Mouse (Mus musculus) liver, embryonic 16.5 days (tissue): ENCODE data around the gene Sypl. TPM values are rescaled to one million over a fixed set of nuclear protein-coding genes. Genes with fewer than 3 reads are reported as not detected.
A peak's percentile ranks its signal among the peaks of the same experiment; 100 is the strongest.

Experiments used
- ATAC-seq: fragments of 200-750 bp; cut with Nextera tagmentation; 2 replicates; pipeline ENCODE4 v1.8.0; 2017; ENCODE audit warnings: low read depth, mild to moderate bottlenecking, moderate number of reproducible peaks, moderate library complexity
- H3K27ac ChIP-seq: fragments of 300-500 bp; sonication (generic); 2 replicates; pipeline ENCODE4 v1.5.1; 2014; ENCODE audit warnings: mild to moderate bottlenecking, low read length
- H3K27me3 ChIP-seq: fragments of 300-500 bp; sonication (generic); 2 replicates; pipeline ENCODE4 v1.6.1; 2014; ENCODE audit warnings: low read depth, low read length, mixed read lengths; ENCODE audit not compliant: control insufficient read depth, insufficient read depth
- H3K36me3 ChIP-seq: fragments of 300-500 bp; sonication (generic); 2 replicates; pipeline ENCODE4 v1.6.1; 2014; ENCODE audit warnings: mild to moderate bottlenecking; ENCODE audit not compliant: control insufficient read depth, insufficient read depth
- H3K4me1 ChIP-seq: fragments of 300-500 bp; sonication (generic); 2 replicates; pipeline ENCODE4 v1.6.1; 2014; ENCODE audit warnings: low read depth, low read length, mixed read lengths; ENCODE audit not compliant: control insufficient read depth
- H3K4me2 ChIP-seq: fragments of 300-500 bp; sonication (generic); 2 replicates; pipeline ENCODE4 v1.6.1; 2014; ENCODE audit warnings: low read depth, low read length, mixed read lengths
- H3K4me3 ChIP-seq: fragments of 300-500 bp; sonication (generic); 2 replicates; pipeline ENCODE4 v1.5.1; 2014; ENCODE audit warnings: low read depth, mild to moderate bottlenecking, low read length
- H3K9ac ChIP-seq: fragments of 300-500 bp; sonication (generic); 2 replicates; pipeline ENCODE4 v1.6.1; 2014; ENCODE audit warnings: low read depth, low read length
- H3K9me3 ChIP-seq: fragments of 300-500 bp; sonication (generic); replicated peaks from 2 replicates; pipeline ENCODE4 v1.6.1; 2016; ENCODE audit warnings: low read length; ENCODE audit not compliant: control insufficient read depth
- WGBS: fragments of 180-500 bp; shearing (Covaris S2); extraction: QIAGEN DNeasy Blood & Tissue Kit; methylation state at CpG from one replicate; pipeline ENCODE4 v1.1.7; 2014; ENCODE audit not compliant: insufficient replicate concordance; 5-methylcytosine and 5-hydroxymethylcytosine counted together
- polyA plus RNA-seq: library from polyadenylated mRNA; unstranded; fragments of >200 nt; fragmentation: Nextera tagmentation; extraction: Ambion mirVana; gene quantifications from 2 replicates; pipeline ENCODE4 v1.2.1, GENCODE M21; 2015

The Sypl gene
- polyA plus RNA-seq, 1 experiment from 2014 or later: 39.0 TPM

- no peak for ATAC-seq
- 45% methylated on average over 8 of the region's 8 CpGs for WGBS
- Histone ChIP-seq H3K4me1 (no peaks in the 10 kb centered on the region), H3K27ac (no peak overlapping the region), H3K27me3 (no peaks in the 10 kb centered on the region), H3K4me2 (no peak overlapping the region), H3K4me3 (no peak overlapping the region), H3K36me3 (no peaks in the 10 kb centered on the region), H3K9me3 (no peaks in the 10 kb centered on the region), H3K9ac (no peak overlapping the region)
Measured at GRCm38 (mm10) chr12:32920185-32920788, 33.4 kb upstream of the Sypl start.

- no peak overlapping the region for H3K4me2 ChIP-seq
- H3K4me1 ChIP-seq: no peaks in the 10 kb centered on the region
- no peaks in the 10 kb centered on the region for H3K36me3 ChIP-seq
- H3K9me3 ChIP-seq: no peaks in the 10 kb centered on the region
- no peak overlapping the region for H3K4me3 ChIP-seq
- WGBS: 66% methylated on average over 4 of the region's 4 CpGs
- H3K27me3 ChIP-seq: no peaks in the 10 kb centered on the region
- H3K27ac ChIP-seq: no peak overlapping the region
- ATAC-seq: no peak
- H3K9ac ChIP-seq: no peak overlapping the region
Measured at GRCm38 (mm10) chr12:32921071-32921470, 32.6 kb upstream of the Sypl start.

GRCm38 (mm10) chr12:32921532-32922131 is 32.1 kb upstream of the Sypl start:
- Histone ChIP-seq H3K27ac (no peak overlapping the region), H3K4me2 (no peak overlapping the region), H3K4me1 (no peaks in the 10 kb centered on the region), H3K9ac (no peak overlapping the region), H3K4me3 (no peak overlapping the region), H3K9me3 (no peaks in the 10 kb centered on the region), H3K36me3 (no peaks in the 10 kb centered on the region), H3K27me3 (no peaks in the 10 kb centered on the region)
- no peak for ATAC-seq
- WGBS: 70% methylated on average over 7 of the region's 7 CpGs

- Histone ChIP-seq H3K4me2 (no peak overlapping the region), H3K9me3 (no peaks in the 10 kb centered on the region), H3K36me3 (no peaks in the 10 kb centered on the region), H3K9ac (no peak overlapping the region), H3K27me3 (no peaks in the 10 kb centered on the region), H3K4me3 (no peak overlapping the region), H3K4me1 (no peaks in the 10 kb centered on the region), H3K27ac (no peak overlapping the region)
- no peak for ATAC-seq
- WGBS: 40% methylated on average over 3 of the region's 3 CpGs
Measured at GRCm38 (mm10) chr12:32924245-32924644, 29.4 kb upstream of the Sypl start.

- H3K4me3 ChIP-seq: no peak overlapping the region
- H3K9me3 ChIP-seq: no peaks in the 10 kb centered on the region
- no peaks in the 10 kb centered on the region for H3K27me3 ChIP-seq
- peaks cover 2% of the 10 kb centered on the region for H3K4me1 ChIP-seq
- H3K9ac ChIP-seq: no peak overlapping the region
- no peak overlapping the region for H3K27ac ChIP-seq
- WGBS: 60% methylated on average over 18 of the region's 18 CpGs
- H3K36me3 ChIP-seq: no peaks in the 10 kb centered on the region
- ATAC-seq: no peak
- H3K4me2 ChIP-seq: no peak overlapping the region
Measured at GRCm38 (mm10) chr12:32926331-32927172, 27.1 kb upstream of the Sypl start.

GRCm38 (mm10) chr12:32927231-32927835 is 26.4 kb upstream of the Sypl start:
- Histone ChIP-seq H3K9ac (no peak overlapping the region), H3K4me3 (no peak overlapping the region), H3K4me1 (peaks cover 2% of the 10 kb centered on the region), H3K27ac (no peak overlapping the region), H3K9me3 (no peaks in the 10 kb centered on the region), H3K27me3 (no peaks in the 10 kb centered on the region), H3K36me3 (no peaks in the 10 kb centered on the region), H3K4me2 (no peak overlapping the region)
- WGBS: 49% methylated on average over 10 of the region's 10 CpGs
- ATAC-seq: no peak

GRCm38 (mm10) chr12:32928180-32928579 is 25.5 kb upstream of the Sypl start:
- H3K27me3 ChIP-seq: no peaks in the 10 kb centered on the region
- H3K9me3 ChIP-seq: no peaks in the 10 kb centered on the region
- H3K36me3 ChIP-seq: no peaks in the 10 kb centered on the region
- no peak overlapping the region for H3K4me2 ChIP-seq
- ATAC-seq: no peak
- H3K27ac ChIP-seq: no peak overlapping the region
- H3K4me1 ChIP-seq: peaks cover 2% of the 10 kb centered on the region
- H3K4me3 ChIP-seq: no peak overlapping the region
- H3K9ac ChIP-seq: no peak overlapping the region
- 50% methylated on average over 3 of the region's 3 CpGs for WGBS

- H3K36me3 ChIP-seq: no peaks in the 10 kb centered on the region
- no peak overlapping the region for H3K9ac ChIP-seq
- 61% methylated on average over 11 of the region's 11 CpGs for WGBS
- no peaks in the 10 kb centered on the region for H3K9me3 ChIP-seq
- H3K27me3 ChIP-seq: no peaks in the 10 kb centered on the region
- ATAC-seq: peak; percentile 87
- no peak overlapping the region for H3K4me3 ChIP-seq
- no peak overlapping the region for H3K4me2 ChIP-seq
- H3K27ac ChIP-seq: peak overlapping the region; percentile 46; the same call in 1 of the 2 replicates
- peaks cover 2% of the 10 kb centered on the region for H3K4me1 ChIP-seq
Measured at GRCm38 (mm10) chr12:32929831-32930513, 23.7 kb upstream of the Sypl start.
